Mouse (Mus musculus) small intestine, adult 2 months (tissue): ENCODE results near the gene Cdca8. TPM values are rescaled to one million over a fixed set of nuclear protein-coding genes. Genes with fewer than 3 reads are reported as not detected.

Source experiments
- H3K27ac ChIP-seq: fragments of 200-500 bp; 2 replicates; pipeline ENCODE4 v1.5.1; 2012; ENCODE audit warnings: low read depth, low read length, control low read depth, inconsistent platforms; ENCODE audit not compliant: insufficient read depth
- H3K27me3 ChIP-seq: fragments of 200-500 bp; 2 replicates; pipeline ENCODE4 v1.6.1; 2012; ENCODE audit warnings: mild to moderate bottlenecking, moderate library complexity, low read length, inconsistent platforms; ENCODE audit not compliant: control insufficient read depth, insufficient read depth
- H3K36me3 ChIP-seq: fragments of 200-500 bp; 2 replicates; pipeline ENCODE4 v1.6.1; 2012; ENCODE audit warnings: mild to moderate bottlenecking, low read length, control low read depth, inconsistent platforms; ENCODE audit not compliant: control insufficient read depth, insufficient read depth
- H3K4me1 ChIP-seq: fragments of 200-500 bp; 2 replicates; pipeline ENCODE4 v1.6.1; 2012; ENCODE audit warnings: low read length, inconsistent platforms, mixed read lengths; ENCODE audit not compliant: control insufficient read depth, insufficient read depth, insufficient read length
- H3K4me3 ChIP-seq: fragments of 200-500 bp; 2 replicates; pipeline ENCODE4 v1.5.1; 2012; ENCODE audit warnings: low read depth, mild to moderate bottlenecking, control low read depth, inconsistent platforms, low read length, moderate library complexity
- CTCF ChIP-seq: fragments of 200-500 bp; IDR thresholded peaks from 2 replicates; pipeline ENCODE4 v1.5.1; 2012; ENCODE audit warnings: low read depth, mild to moderate bottlenecking, control low read depth, inconsistent platforms, low read length, moderate library complexity, mixed read lengths; ENCODE audit not compliant: insufficient replicate concordance, insufficient read length; ENCODE audit errors: extremely low read depth
- POLR2A ChIP-seq: fragments of 200-500 bp; IDR thresholded peaks from 2 replicates; pipeline ENCODE4 v1.6.1; 2012; ENCODE audit warnings: low read depth, mild to moderate bottlenecking, control low read depth, inconsistent platforms, low read length, moderate library complexity
- WGBS: fragments of 180-500 bp; shearing (Covaris S2); methylation state at CpG from one replicate; pipeline ENCODE4 v1.1.7; 2018; 5-methylcytosine and 5-hydroxymethylcytosine counted together
- polyA plus RNA-seq: library from polyadenylated mRNA; depleted of rRNA; stranded (reverse); fragments of >200 nt; gene quantifications from 2 replicates; pipeline ENCODE4 v1.2.3, GENCODE M21; 2012; rRNA removed

Cdca8 gene
- polyA plus RNA-seq, 1 experiment: 18.7 TPM

DNA sequence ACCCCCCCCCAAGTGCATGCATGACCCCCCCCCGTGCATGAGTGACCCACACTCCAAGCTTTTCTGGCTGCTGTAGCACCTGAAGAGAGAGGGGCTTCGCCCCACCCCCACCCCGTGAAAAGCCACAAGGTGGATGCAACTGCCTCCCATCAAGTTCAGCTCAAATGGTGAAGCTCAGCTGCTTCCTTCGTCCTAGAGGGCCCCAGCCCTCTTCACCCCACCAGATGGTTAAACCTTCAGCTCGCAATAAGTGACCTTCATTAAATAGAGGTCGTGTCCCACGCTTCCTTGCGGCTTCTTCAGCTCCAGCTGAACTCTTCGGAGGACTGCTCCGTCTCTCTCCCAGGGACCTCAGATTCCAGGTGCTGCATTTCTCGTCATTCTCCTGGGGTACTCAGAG, 58.5 kb downstream of the Cdca8 start, which contains the start of gene Epha10:
Epha10 (plus strand) TSS at position 301 of the 400 bp plus-strand sequence.
- Histone ChIP-seq H3K36me3 (no peaks in the 10 kb centered on the region), H3K27ac (no peak within 1 kb of the TSS), H3K4me1 (peaks cover 6% of the 10 kb centered on the region; the same call in 1 of the 2 replicates), H3K4me3 (no peak within 1 kb of the TSS; the same call in 1 of the 2 replicates), H3K27me3 (peaks cover 23% of the 10 kb centered on the region)
- WGBS: 9% methylated on average over 11 of the region's 11 CpGs
- TF ChIP-seq CTCF (no peak), POLR2A (no peak)

DNA sequence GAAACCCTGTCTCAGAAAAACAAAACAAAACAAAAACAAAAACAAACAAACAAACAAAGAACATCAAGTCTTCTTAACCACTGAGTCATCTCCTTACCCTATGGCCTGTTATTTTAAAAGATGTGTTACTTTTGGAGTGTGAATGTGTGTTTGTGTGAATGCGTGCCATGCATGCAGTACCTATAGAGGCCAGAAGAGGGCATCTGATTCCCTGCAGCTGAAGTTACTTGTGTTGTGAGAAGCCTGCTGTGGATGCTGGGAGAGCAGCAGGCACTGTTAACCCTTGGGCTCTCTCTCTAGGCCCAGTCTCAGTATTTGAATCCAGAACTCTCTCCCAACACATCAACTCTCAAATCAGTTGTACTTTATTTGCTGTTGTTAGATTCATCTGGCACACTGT, 66.4 kb downstream of the Cdca8 start:
- Histone ChIP-seq H3K27me3 (no peaks in the 10 kb centered on the region), H3K4me3 (no peak overlapping the region), H3K4me1 (no peaks in the 10 kb centered on the region), H3K27ac (no peak overlapping the region), H3K36me3 (no peaks in the 10 kb centered on the region)
- WGBS: 91% methylated on average over 1 of the region's 1 CpGs
- TF ChIP-seq CTCF (no peak), POLR2A (no peak)

Other genes starting within 250 kb of the Cdca8 start
- 0.57 and 0.85 TPM in 2 replicates for gene Utp11, start 245.7 kb downstream of the Cdca8 start, polyA plus RNA-seq
- 6.8 and 9.2 TPM in 2 replicates for gene Fhl3, start 238.6 kb downstream of the Cdca8 start, polyA plus RNA-seq
- gene Sf3a3, start 224.5 kb downstream of the Cdca8 start, polyA plus RNA-seq: 3.3 and 7.2 TPM in 2 replicates
- 21.8 and 26.7 TPM in 2 replicates for gene Inpp5b, start 197.5 kb downstream of the Cdca8 start, polyA plus RNA-seq
- gene Mtf1, start 137.2 kb downstream of the Cdca8 start, polyA plus RNA-seq: 2.8 and 12.4 TPM in 2 replicates
- 22.4 and 24.3 TPM in 2 replicates for gene Yrdc, start 88.6 kb downstream of the Cdca8 start, polyA plus RNA-seq
- 29.9 and 31.4 TPM in 2 replicates for gene 1110065P20Rik, start 88.1 kb downstream of the Cdca8 start, polyA plus RNA-seq
- gene Maneal, start 77.1 kb downstream of the Cdca8 start, polyA plus RNA-seq: 0.25 and 0.33 TPM in 2 replicates
- gene Epha10, start 58.4 kb downstream of the Cdca8 start, polyA plus RNA-seq: not detected in 2 replicates
- gene 9930104L06Rik, start 2.3 kb downstream of the Cdca8 start, polyA plus RNA-seq: 5.2 and 7.1 TPM in 2 replicates
- 0.60 and 1.6 TPM in 2 replicates for gene Rspo1, start 47.1 kb upstream of the Cdca8 start, polyA plus RNA-seq
- 1.5 and 3.5 TPM in 2 replicates for gene Gnl2, start 77.3 kb upstream of the Cdca8 start, polyA plus RNA-seq
- not detected in 2 replicates for gene Dnali1, start 126.4 kb upstream of the Cdca8 start, polyA plus RNA-seq
- 4.2 and 6.2 TPM in 2 replicates for gene Snip1, start 127.4 kb upstream of the Cdca8 start, polyA plus RNA-seq
- 3.5 and 9.1 TPM in 2 replicates for gene Meaf6, start 145.8 kb upstream of the Cdca8 start, polyA plus RNA-seq
- 27.1 and 36.7 TPM in 2 replicates for gene Zc3h12a, start 188.5 kb upstream of the Cdca8 start, polyA plus RNA-seq